Mouse (Mus musculus): ENCODE data around the gene Ufsp1. TPM values are rescaled to one million over a fixed set of nuclear protein-coding genes. Genes with fewer than 3 reads are reported as not detected.
A peak's percentile ranks its signal among the peaks of the same experiment; 100 is the strongest.

Ufsp1 gene
- total and polyA plus RNA-seq, 3 experiments = 6.9 to 16.1 TPM; not detected in 1

DNA sequence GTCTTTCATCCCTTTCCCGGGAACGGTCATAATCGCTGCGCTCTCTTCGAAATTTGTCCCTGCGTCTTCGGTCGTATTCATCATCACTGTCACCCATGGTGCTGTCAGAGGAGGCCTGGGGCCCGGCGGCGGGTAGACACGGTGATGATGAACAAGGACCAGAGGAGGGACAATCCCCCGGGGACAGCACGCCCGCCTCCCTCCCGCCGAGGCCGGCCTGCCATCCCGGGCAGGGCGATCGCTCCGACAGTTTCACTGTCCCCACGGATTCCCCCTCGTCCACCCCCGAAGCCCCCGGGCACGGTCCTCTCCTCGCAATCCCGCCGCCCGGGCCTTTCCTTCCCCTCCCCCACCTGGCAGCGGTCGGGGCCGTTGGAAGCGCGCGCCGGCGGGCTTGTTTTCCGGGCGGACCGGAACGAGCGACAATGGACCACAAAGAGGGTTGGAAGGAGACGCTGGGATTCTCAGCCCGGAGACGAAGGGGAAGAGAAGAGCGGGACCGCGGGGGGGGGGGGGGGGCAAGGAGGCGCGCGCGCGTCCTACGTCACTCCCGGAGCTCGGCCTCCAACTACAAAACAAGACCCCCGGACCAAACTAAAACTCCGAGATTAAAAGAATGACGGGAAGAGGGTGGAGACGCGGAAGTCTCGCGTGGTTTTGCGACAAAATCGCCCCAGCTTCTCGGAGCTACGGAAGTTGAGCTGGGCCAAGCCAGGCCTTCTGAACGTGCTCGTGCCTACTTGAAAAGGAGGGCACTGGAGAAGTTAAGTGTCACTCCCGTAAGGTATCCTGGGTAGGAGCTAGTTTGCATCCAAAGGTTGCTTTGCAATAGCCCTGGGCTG lies 12.9 kb downstream of the Ufsp1 start, which contains the start of gene Srrt (continued):
- no peak for TF ChIP-seq MAFK (IDR thresholded peaks at IDR 0.05; ENCODE audit: borderline replicate concordance, low read depth, low read length)
- peak; percentile 91; the same call in 1 of the 2 replicates for TF ChIP-seq ZMIZ1 (IDR thresholded peaks at IDR 0.05; ENCODE audit: low read depth, low read length)
- peak; percentile 47 for TF ChIP-seq ETS1 (IDR thresholded peaks at IDR 0.05; ENCODE audit: low read depth, low read length)
- peak; percentile 93 for TF ChIP-seq TBP (IDR thresholded peaks at IDR 0.05; ENCODE audit: low read depth, low read length)
- no peak for TF ChIP-seq CTCF (IDR thresholded peaks at IDR 0.05 in 2 of 3, conservative IDR thresholded peaks at IDR 0.05 in 1 of 3; ENCODE audit: control insufficient read depth in 1 of 3, insufficient read depth in 1 of 3, low read depth in 2 of 3, low read length in 3 of 3, poor library complexity in 1 of 3, severe bottlenecking in 1 of 3)
- no peak; the same call in 1 of the 2 replicates for TF ChIP-seq MYB (IDR thresholded peaks at IDR 0.05; ENCODE audit: low read depth, low read length)
- no peak for TF ChIP-seq GATA1 (IDR thresholded peaks at IDR 0.05; ENCODE audit: low read depth, low read length)
- peak; percentile 16; the same call in 1 of the 2 replicates for TF ChIP-seq SMC3 (IDR thresholded peaks at IDR 0.05; ENCODE audit: low read depth, low read length)
- no peak for TF ChIP-seq RAD21 (IDR thresholded peaks at IDR 0.05; ENCODE audit: low read depth, low read length)

DNA sequence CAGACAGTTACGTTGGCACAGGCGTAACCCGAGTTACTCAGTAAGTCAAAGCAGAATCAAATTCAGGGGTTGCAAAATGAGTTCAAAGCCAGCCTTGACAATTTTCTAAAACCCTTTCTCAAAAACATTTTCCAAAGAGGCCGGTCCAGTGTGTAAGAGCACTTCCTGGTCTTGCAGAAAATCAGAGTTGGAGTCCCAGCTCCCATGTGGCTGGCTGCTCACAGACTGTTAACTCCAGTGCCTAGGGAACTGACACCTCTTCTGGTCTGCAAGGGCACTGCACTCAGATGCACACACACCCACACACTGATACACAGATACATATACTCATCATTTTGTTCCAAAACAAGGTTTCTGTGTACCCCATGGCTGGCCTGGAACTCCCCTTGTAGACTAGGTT lies 13.9 kb downstream of the Ufsp1 start:
- Histone ChIP-seq H3K4me3 (ENCODE audit: control insufficient read depth in 1 of 2, insufficient read depth in 1 of 2, low read depth in 2 of 2, low read length in 2 of 2) (peak overlapping the region; percentile 73 to 82), H3K79me2 (ENCODE audit: control insufficient read depth, insufficient read depth, low read length, poor library complexity) (peaks cover 34% of the 10 kb centered on the region), H3K36me3 (ENCODE audit: control insufficient read depth in 1 of 2, insufficient read depth in 2 of 2, low read length in 2 of 2) (peaks cover 0 to 32% of the 10 kb centered on the region in 2 experiments; a peak in 2 of 4 replicates), H3K9me3 (replicated peaks; ENCODE audit: insufficient read depth, low read length) (no peaks in the 10 kb centered on the region), H3K4me1 (ENCODE audit: control insufficient read depth in 1 of 2, insufficient read depth in 2 of 2, low read length in 2 of 2) (peaks cover 5 to 25% of the 10 kb centered on the region in 2 experiments; a peak in 3 of 4 replicates), H3K27me3 (ENCODE audit: control insufficient read depth in 1 of 2, insufficient read depth in 2 of 2, low read length in 2 of 2) (no peaks in the 10 kb centered on the region), H3K27ac (ENCODE audit: control insufficient read depth, low read depth, low read length) (peak overlapping the region; percentile 93), H3K9ac (ENCODE audit: control insufficient read depth, low read depth, low read length, poor library complexity, severe bottlenecking) (peak overlapping the region; percentile 93)
- DNase-seq (ENCODE audit: low read depth, low spot score) = peak; percentile 59
- peak in 2 of 3 experiments; percentile 22 to 34; a peak in 2 of 6 replicates for TF ChIP-seq CTCF (IDR thresholded peaks at IDR 0.05 in 2 of 3, conservative IDR thresholded peaks at IDR 0.05 in 1 of 3; ENCODE audit: control insufficient read depth in 1 of 3, insufficient read depth in 1 of 3, low read depth in 2 of 3, low read length in 3 of 3, poor library complexity in 1 of 3, severe bottlenecking in 1 of 3)
- TF ChIP-seq MYC (IDR thresholded peaks at IDR 0.05; ENCODE audit: low read depth, low read length) = no peak

GRCm38 (mm10) chr5:137313466-137314192 lies 19.2 kb downstream of the Ufsp1 start:
- no peak overlapping the region for H3K9ac ChIP-seq (ENCODE audit: control insufficient read depth, low read depth, low read length, poor library complexity, severe bottlenecking)
- no peak for DNase-seq (ENCODE audit: low read depth, low spot score)
- no peak overlapping the region for H3K27ac ChIP-seq (ENCODE audit: control insufficient read depth, low read depth, low read length)
- H3K79me2 ChIP-seq (ENCODE audit: control insufficient read depth, insufficient read depth, low read length, poor library complexity) = no peaks in the 10 kb centered on the region
- peaks cover 0 to 13% of the 10 kb centered on the region in 2 experiments; a peak in 2 of 4 replicates for H3K36me3 ChIP-seq (ENCODE audit: control insufficient read depth in 1 of 2, insufficient read depth in 2 of 2, low read length in 2 of 2)
- peaks cover 16 to 17% of the 10 kb centered on the region in 2 experiments for H3K4me1 ChIP-seq (ENCODE audit: control insufficient read depth in 1 of 2, insufficient read depth in 2 of 2, low read length in 2 of 2)
- H3K9me3 ChIP-seq (replicated peaks; ENCODE audit: insufficient read depth, low read length) = no peaks in the 10 kb centered on the region
- TF ChIP-seq ZMIZ1 (IDR thresholded peaks at IDR 0.05; ENCODE audit: low read depth, low read length) (no peak), TCF12 (IDR thresholded peaks at IDR 0.05; ENCODE audit: low read depth, low read length) (no peak), NRF1 (IDR thresholded peaks at IDR 0.05; ENCODE audit: insufficient read depth, low read depth, low read length, poor library complexity, severe bottlenecking) (no peak), ZNF384 (IDR thresholded peaks at IDR 0.05; ENCODE audit: low read depth, low read length) (no peak), HCFC1 (IDR thresholded peaks at IDR 0.05; ENCODE audit: low read depth, low read length) (no peak)
- H3K4me3 ChIP-seq (ENCODE audit: control insufficient read depth in 1 of 2, insufficient read depth in 1 of 2, low read depth in 2 of 2, low read length in 2 of 2) = no peak overlapping the region
- H3K27me3 ChIP-seq (ENCODE audit: control insufficient read depth in 1 of 2, insufficient read depth in 2 of 2, low read length in 2 of 2) = no peaks in the 10 kb centered on the region

Data from MEL (cell line).